Mouse (Mus musculus): Measurements from ENCODE around the gene Ercc2.

The Ercc2 gene

DNA sequence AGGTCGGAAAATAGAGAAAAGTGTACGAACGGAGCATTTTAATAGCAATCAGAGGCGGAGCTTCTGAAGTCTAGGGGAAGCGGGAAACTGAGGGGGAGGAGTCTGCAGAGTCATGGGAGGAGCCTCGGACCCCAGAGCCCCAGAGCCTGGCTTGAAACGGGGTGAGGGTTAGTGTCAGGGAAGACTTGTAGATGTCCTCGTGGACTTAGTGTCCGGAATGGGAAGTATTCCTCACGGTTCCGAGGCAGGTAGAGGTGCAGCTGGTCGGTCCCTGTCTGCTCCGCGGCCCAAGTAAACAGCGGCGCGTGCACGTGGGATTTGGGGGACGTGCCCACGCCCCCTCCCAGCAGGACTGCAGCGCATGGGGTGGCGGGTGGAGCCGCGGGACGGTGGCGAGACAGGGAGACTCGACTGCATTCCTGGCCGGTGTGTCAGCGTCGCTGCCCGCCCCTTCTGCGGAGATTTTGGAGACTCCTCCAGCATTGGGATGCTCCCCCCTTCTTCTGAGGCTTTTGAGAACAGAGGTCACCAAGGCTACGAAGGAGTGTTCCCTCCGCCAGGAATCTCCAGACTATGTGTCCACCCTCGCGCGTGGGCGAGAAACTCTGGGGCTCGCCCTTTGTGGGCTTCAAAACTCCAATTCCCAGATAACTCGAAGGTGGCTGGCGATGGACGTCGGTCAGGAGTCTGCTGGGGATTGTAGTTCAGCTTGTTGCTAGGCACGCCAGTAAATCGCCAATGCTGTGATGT is 21.7 kb upstream of the Ercc2 start:
- peak; percentile 93 for DNase-seq (ENCODE audit: low read depth, low spot score)

DNA sequence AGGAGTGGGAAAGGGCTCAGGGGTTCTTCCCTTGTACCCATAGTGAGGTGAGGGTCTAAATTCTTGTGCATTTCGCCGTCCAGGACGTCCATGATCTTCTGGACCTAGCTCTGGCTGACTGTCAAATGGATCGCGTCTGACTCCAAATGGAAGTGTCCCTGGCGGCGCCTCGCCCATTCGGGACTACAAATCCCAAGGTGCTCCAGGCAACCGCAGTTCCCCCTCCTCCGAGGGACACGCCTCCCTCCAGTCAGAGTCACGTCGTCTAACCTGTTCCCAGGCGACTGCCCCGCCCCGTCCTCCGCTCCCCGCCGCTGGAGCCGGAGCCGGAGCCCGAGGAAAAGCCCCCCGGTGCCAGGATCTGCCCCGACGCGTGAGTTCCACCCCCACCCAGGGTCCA is 20.9 kb upstream of the Ercc2 start:
- DNase-seq (ENCODE audit: low read depth, low spot score), result peak; percentile 98

- peak; percentile 73 for DNase-seq (ENCODE audit: low read depth, low spot score)
These were observed 20.1 kb upstream of the Ercc2 start for GRCm38 (mm10) chr7:19361720-19362119.

DNA sequence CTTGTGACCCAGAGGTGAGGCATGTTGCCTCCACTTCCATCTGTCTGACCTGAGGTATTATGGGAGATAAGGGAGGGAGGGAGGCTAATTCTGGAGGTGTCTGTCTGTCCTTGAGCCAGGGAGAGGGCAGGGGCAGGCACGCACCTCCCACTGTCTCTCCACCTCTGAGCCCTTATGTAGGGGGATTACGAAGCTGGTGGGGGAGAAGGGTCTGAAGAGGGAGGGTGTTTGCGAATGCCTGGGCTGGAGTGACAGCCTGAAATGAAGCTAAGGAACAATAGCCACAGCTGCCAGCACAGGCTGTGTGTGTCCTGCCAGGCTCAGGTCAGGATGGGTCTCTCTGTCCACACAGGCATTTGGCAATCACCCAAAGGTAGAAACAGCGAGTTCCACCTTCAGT is 19.5 kb upstream of the Ercc2 start:
- no peak for DNase-seq (ENCODE audit: low read depth, low spot score)

- peak; percentile 68 for DNase-seq (ENCODE audit: low read depth, low spot score)
These were observed 17.9 kb upstream of the Ercc2 start for GRCm38 (mm10) chr7:19363881-19364280.

- no peak for DNase-seq (ENCODE audit: low read depth, low spot score)
These were observed 16.4 kb upstream of the Ercc2 start for GRCm38 (mm10) chr7:19365376-19365775.

DNA sequence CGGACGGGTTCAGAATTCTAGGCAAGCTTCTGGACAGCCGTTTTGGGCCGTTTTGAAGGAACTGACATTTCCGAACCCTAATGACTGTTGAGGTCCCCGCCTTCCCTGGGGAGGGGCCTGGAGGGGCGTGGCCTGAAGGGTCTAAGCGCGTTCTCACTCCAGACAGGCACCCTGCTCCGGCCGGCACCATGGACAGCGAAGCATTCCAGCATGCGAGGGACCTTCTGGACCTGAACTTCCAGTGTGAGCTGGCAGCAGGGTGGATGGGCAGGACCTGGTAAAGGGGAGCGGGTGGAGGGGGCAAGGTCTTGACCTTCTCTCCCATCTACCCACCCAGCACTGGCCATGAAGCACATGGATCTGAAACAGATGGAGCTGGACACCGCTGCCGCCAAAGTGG is 13.4 kb upstream of the Ercc2 start:
- DNase-seq (ENCODE audit: low read depth, low spot score), result no peak

- DNase-seq (ENCODE audit: low read depth, low spot score), result peak; percentile 69
These were observed 11.9 kb upstream of the Ercc2 start for GRCm38 (mm10) chr7:19369823-19370425.

- no peak for DNase-seq (ENCODE audit: low read depth, low spot score)
These were observed 8.4 kb upstream of the Ercc2 start for GRCm38 (mm10) chr7:19373367-19373766.

GRCm38 (mm10) chr7:19375368-19375767 is 6.4 kb upstream of the Ercc2 start:
- no peak for DNase-seq (ENCODE audit: low read depth, low spot score)

DNA sequence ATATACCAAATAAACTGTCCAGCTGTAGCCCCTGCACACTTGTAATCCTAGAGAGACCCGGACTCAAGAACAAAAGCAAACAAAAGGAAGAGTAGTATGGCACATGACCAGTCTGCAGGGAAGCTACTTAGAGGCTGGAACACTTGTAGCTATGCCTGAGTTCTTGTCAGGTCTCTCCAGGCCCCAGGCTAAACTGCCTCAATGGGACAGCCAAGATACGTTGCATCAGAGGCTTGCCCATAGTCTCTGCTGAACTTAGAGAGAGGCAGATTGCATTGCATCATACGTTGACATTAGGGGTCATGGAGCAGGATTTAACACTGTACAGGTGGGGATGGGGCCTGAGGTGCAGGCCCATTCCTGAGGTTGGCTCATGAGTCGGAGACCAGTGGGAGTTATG is 5.8 kb upstream of the Ercc2 start:
- DNase-seq (ENCODE audit: low read depth, low spot score), result no peak

DNA sequence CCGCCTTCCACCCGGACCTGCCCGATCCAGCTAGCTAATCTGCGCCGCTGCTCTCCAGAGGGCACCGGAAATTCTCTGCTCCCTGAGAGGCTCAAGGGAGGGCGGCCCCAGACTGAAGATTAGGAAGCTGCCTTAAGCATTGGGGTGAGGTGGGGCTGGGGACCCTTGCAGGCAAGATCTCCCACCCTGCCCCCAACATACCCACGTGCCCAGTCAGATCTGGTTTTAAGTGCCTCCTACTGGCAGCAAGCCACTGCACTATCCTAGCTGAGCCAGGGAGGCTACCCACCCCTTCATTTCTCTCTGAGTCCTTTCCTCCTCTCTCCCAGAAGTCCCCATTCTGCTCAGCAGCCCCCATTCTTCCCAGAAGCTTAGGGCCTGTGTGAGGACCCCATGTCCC is 3.8 kb upstream of the Ercc2 start:
- DNase-seq (ENCODE audit: low read depth, low spot score), result no peak

DNA sequence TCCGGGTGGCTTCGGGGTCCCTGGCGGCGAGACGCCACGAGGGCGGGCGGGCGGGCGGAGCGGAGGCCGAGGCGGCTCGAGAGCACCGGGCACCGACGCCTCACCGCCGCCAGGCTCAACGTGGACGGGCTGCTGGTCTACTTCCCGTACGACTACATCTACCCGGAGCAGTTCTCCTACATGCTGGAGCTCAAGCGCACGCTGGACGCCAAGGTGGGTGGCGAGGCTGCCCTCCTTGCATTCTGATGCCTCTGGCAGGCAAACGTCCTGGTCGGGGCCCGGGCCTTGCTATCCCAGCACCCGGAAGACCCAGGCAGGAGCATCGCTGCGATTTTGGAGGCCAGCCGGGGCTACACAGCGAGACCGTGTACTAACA is 344 bp downstream of the Ercc2 start:
- DNase-seq (ENCODE audit: low read depth, low spot score), result peak; percentile 26

- DNase-seq (ENCODE audit: low read depth, low spot score), result no peak
These were observed 1.9 kb downstream of the Ercc2 start for GRCm38 (mm10) chr7:19383708-19384107.

DNA sequence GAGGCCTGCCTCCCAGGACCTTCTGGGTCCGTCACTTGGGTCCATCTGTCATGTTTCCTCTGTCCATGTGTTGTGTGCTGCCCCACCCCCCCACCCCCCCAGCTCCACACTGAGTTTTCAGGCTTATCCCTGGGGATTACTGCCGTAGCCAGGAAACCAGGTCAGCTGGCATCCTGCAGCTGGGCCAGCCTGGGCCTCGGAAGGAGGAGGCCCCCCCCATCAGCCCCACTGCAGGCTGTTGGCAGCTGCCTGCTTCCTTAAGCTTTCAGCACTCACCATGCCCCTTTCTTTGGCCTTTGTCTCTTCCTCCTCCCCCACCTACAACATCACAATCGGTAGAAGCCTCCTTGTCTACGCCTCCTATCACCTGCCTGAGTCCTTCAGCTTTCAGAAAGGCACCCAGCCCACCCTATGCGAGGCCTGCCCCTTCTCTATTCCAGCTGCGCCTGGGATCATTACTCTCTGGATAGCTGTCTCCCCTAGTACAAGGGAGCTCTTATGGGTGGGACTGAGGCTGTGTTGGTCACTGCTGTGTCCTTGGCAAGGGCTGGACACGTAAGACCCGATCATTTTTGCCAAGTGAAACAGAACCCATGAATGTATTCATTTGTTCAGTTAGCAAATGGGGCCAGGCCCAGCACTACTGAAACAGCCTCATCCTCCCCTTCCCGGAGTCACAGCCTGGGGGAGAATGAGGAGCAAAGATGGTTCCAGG is 7.0 kb downstream of the Ercc2 start:
- DNase-seq (ENCODE audit: low read depth, low spot score), result peak; percentile 63

GRCm38 (mm10) chr7:19394484-19394883 is 12.7 kb downstream of the Ercc2 start:
- DNase-seq (ENCODE audit: low read depth, low spot score), result no peak

DNA sequence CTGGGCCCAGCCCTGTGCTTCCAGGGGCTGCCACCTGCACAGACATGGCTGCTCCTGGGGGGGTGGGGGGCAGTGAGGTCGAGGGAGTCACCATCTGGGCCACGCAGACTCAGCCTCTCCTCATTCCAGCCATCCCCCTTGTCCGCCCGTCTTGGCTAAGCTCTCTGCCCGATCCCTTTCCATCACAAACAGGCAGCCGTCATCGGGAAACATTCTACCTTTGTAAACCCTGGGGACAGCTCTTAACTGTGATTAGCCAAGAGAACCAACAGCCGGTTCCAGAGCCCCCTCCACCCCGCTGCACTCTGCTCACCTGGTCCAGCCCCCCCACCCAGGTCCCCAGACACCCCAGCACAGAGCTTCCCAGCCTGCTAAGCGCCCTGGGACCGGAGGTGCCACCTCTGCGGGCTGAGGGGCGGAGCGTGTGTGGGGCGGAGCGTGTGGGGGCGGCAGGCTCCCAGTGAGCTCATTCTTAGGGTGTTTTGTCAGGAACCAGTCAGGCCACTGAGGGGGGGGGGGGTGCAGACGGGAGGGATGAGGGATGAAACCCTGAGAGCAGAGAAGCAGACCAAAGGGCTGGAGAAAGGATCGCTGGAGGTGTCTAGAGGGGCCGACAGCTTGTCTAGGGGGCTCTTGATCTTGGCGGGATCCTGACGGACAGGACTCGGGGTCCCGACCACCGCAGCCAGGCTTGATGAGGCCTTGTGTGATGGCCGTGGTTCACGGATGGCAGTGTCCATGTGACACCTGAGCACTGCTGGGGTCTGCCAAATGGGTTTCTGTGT is 17.9 kb downstream of the Ercc2 start:
- DNase-seq (ENCODE audit: low read depth, low spot score), result no peak

GRCm38 (mm10) chr7:19400946-19401345 is 19.1 kb downstream of the Ercc2 start:
- DNase-seq (ENCODE audit: low read depth, low spot score), result no peak

DNA sequence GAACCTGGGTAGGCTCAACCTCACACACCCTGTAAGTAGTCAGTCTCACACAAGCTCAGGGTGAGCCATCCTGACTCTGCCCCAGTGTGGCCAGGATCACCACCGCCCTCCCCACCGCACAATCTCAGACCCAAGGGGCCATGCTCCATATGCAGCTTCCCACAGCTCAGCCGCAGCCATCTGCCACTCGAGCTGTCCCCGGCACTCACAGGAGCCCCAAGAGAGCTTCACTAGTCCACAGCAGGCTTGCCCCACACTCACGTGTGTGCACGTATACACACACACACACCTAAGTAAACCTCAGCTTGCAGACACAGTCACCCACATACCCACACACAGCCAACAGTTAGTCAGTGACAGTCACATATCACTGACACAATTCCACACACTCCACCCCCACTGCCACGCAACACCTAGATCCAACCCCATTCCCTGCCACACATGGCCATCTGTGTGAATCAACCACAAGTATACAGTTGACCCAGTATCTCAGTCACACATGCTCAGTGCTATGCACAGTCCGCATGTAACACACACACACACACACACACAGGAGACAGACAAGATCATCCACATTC is 20.8 kb downstream of the Ercc2 start:
- DNase-seq (ENCODE audit: low read depth, low spot score), result peak; percentile 47

DNA sequence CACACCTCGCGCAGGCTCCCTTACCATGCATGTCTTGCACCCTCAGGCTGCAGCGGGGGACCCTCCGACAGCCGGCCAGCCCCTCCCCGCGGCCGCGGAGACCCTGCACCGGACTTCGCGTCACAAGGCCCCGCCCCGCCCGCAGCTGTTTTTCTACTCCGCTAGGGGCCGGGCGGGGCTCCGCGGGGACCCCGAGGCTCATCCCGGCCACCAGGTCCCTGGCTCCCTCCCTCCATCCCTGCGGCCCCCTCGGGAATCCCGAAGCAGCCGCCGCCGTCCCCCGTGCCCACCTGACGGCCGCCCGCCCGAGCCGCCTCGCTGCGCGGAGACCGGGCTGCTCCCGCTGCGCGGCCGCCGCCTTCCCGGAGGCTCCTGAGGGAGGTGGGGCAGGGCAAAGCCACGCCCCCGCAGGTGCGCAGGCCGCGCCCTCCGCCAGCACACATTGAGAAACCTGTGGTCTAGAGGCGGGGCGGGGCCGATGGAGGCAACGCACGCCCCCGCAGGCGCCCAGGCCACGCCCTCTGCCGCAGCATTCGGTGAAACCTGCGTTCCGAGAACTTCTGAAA is 22.0 kb downstream of the Ercc2 start, which contains the start of gene Klc3:
TSS of gene Klc3 (minus strand) at position 374 of the 566 bp plus-strand sequence.
- no peak for DNase-seq (ENCODE audit: low read depth, low spot score)

- no peak for DNase-seq (ENCODE audit: low read depth, low spot score)
These were observed 22.7 kb downstream of the Ercc2 start, which contains the start of gene Ckm for GRCm38 (mm10) chr7:19404476-19404875. TSS of gene Ckm (plus strand) at chr7:19404776.
